Mouse (Mus musculus) ZHBTc4 (cell line): ENCODE measurements around the gene Metap1.
A peak's percentile ranks its signal among the peaks of the same experiment; 100 is the strongest.

Experiments
- DNase-seq: peaks from one replicate; pipeline ENCODE4 v3.0.0-alpha.2; 2011; ENCODE audit warnings: low read depth, low spot score

Gene Metap1

DNA sequence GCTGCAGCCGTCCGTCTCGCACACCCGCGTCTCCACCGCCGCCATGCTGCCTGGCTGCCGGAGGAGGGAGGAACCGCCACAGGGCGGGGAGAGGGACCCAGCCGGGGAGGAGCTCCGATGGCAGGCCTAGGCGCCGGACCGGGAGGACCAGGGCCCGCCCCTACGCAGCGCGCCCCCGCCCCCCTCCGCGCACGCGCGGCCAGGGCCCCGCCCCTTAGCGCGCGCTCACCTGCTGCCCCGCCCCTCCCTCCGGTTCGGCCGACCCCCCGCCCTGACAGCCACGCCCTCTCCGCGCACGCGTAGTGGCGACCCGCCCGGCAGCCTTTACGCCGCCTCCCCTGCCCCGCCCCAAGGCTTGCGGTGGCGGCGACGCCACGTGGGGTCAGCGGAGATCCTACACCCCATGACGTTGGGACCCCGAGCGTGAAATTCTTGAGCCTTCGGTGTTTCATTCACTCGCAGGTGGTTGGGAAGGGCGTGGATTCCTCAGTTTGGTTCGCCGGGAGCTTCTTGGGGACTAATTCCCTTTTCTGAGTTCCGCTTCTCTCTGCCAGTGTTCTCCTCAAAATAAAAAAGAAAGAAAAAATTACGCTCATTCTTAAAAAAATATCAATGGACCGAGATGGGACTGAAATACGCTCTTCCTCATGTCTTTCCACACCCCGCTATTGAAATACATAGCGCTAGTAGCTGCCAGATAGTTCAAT is at the start of gene Metap1:
Metap1 (minus strand) TSS at position 189 of the 707 bp plus-strand sequence.
- DNase-seq: peak; percentile 94

DNA sequence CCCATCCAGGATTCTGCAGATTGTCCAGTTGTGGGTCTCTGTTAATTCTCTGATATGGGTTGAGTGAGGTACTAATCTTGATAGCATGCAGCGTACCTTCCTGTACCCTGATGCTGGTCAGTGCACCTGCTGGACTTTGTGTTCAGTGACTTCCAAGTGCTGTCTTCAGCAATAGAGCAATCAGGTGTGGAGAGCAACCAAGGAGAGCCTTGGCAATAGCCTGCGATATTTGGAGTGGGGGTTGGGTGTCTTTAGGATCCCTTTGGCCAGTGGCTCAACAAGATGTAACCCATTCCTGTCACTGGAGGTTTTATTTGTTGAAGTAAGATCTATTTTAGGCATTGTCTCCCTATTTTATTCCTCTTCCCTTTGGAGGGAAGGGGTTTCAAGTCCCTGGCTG is 46.7 kb upstream of the Metap1 start:
- DNase-seq: no peak

DNA sequence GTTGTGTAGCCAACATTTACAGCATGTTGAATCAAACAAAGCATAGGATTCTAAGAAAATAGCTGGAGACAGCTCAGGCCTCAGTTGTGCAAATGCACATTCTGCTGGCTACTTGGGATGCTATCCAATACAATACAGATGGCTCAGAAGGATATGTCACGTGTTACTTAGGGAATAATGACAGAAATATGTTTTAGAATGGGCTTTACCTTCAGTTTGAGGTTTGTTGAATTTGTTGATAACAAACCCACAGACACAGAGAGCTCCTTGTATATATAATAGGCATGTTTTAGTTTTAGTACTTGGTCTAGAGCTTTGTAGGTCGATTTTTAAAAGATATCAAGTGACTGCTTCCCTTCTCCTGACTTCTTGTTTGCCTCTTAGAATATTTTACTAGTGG is 43.4 kb upstream of the Metap1 start:
- no peak for DNase-seq

DNA sequence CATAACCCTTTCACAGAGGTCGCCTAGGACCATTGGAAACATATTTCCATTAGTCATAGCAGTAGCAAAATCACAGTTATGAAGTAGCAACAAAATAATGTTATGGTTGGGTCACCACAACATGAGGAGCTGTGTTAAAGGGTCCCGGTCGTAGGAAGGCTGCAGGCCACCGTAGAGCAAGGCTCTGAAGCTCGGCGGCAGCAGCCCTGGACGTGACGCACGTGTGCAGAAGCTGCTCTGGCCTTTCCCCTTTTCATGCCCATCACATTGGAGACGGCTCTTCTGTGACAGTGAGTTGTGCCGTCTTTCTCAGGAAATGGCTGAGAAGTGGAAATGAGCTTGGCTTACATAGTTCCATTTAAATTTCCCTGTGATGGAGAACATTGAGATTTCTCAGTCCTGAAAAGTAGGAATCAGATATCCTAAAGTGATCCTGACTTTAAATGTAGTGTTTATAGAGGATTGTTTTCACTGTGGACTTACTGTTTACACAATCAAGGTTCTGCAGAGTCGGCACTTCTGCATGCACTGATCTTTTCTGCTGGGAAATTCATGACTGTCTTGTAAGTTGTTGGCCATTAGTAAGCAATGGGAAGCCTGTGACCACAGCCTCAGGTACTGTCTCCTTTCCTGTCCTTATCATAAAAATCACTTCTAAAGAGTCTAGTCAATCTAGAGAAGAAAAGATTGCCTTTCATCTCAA is 42.3 kb upstream of the Metap1 start:
- no peak for DNase-seq

DNA sequence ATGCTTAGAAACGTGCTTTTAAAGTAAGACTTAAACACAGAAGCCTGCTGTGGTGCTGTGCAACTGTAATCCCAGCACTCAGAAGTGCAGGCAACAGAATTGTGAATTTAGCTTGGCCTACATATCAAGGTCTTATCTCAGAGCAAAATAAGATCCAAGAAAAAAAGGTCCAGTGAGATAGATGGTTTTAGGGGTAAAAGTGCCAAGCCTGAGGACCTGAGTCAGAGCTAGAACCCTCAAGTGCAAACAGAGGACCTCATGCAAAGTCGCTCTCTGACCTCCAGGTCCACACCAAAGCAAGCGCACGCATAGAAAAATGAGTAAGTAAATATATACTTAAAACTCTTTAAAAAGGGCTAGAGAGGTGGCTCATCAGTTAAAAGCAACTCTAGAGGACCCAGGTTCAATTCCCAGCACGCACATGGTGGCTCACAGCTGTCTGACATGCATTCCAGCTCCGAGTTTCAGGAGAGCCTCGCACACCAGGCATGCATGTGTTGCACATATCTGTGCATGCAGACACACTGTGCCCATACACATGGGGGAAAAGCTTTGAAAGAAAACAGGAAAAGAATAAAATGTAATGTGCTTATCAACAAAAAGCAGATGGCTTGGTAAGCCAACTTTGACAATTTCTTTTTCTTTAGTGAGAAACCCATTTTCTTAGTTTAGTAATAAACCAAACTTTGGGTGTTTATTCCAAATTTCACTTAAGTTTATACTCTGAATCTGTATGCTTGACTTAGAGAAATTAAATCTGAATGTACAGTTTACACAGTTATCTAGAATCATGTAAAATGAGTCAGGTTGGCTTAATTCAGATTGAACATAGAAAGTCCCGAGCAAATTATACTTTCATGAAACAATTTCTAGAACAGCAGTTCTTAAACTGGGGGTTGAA is 41.5 kb upstream of the Metap1 start:
- no peak for DNase-seq

DNA sequence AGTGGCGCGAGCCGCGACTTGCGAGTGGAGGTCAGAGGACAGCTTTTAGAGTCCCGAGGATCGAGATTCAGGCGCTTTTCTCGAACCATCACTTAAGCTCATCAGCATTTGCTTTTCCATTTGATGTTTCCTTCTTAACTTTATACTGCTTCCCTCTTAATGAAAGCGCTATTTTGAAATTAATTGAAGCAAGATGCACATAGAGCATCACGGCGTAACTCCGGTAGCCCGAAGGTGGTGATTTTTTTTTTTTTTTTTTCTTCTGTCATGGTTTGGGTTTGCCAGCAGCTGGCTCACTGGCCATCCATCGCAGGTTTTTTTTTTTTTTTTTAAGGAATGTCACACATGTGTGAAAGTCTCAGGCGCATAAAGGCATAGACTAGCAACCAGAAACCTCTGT is 39.0 kb upstream of the Metap1 start:
- DNase-seq: no peak

DNA sequence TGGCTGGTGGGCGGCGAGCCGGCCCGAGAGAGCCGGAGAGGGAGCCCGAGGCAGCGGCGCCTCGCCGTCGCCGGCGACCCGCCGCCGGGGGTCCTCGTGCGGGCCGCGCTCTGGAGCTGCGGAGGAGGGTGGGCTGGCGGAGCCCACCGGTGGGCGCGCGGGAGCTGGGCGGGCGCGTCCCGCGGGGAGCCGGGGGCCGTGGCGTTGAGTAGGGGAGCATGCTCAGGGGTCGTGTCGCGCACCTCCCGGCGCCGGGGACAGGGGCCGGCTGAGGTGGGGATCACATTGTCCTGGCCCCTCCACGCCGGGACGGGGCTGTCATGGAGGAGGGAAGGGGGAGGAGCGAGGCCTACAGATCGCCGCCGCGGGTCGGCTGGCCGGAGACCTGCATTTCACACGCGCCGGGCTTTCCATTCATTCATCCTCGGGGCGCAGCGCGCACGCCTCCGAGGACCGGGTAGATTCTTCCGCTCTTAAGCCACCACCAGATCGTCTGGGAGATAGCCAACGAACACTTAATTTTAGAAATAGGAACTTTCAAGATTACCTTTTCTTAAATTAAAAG is 38.4 kb upstream of the Metap1 start:
- DNase-seq: peak; percentile 90

DNA sequence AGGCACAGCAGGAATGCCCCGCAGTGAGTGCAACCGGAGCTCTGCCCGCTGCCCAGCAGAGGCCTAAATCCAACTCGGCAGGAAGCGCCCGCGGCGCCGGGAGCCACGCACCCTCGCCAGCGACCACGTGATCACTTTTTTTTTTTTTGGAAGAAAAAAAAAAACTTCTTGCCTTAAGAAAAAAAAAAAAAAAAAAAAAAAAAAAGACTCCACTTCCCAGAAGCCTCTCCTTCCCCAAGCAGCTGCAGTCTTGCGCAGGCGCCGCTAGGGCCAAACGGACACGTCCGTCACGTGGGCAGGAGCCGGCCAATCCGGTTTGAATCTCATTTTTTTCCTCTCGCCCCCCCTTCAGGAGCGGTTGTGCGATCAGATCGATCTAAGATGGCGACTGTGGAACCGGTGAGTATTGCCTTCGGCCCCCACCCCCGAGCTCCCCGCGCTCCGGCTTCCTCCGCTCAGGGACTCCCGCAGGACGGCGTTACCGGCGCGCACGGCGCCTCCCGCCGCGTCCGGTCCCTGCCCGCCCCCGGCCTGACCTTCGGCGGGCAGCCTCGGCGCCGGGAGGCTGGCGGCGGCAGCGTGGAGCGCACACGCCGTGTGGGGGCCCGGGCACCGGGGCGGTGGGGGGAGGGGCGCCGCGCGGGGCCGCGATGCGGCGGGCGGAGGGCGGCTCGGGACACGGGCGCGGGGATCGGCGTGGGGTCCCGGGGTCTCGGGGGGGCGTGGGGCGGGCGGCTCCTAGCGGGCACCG is 37.8 kb upstream of the Metap1 start:
- DNase-seq: peak; percentile 99

DNA sequence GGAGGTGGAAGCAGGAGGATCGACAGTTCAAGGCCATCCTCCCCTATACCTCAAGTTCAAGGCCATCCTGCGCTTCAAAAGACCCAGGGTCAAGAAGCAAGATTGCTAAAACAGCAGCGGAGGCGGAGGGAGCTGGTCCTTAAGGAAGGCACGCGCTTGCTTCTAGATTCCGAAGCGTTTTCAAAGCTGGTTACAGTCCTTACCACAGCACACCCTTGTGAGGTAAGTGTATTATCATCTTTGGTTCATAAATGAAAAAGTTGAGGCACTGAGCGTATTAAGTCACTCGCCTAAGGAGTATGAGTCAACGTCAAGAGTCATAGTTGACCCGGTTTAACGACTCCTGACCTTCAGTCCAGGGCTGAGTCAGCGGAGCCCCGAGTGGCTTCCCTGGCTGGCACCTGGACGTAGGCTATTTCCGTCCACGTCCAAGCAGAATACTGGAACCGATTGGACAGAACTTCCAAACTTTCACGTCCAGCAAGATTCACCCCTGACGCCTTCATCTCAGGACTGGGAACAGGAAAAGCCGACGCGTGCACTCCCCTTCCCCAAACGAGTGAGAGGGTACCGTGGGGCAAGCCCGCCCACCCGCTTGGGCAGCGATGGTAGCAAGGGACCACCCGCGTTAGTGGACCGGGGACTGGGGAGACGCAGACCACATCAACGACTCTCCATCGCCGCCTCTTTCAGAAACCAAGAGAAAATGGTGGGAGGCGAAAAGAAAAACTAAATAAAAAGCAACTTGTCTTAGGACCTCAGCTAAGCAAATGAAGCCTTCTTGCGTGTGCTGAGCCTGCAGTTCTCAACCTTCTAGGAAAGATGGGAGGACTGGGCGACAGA is 37.0 kb upstream of the Metap1 start, which contains the start of gene Eif4e:
Eif4e (plus strand) TSS at position 107 of the 843 bp plus-strand sequence.
- peak; percentile 55 for DNase-seq

DNA sequence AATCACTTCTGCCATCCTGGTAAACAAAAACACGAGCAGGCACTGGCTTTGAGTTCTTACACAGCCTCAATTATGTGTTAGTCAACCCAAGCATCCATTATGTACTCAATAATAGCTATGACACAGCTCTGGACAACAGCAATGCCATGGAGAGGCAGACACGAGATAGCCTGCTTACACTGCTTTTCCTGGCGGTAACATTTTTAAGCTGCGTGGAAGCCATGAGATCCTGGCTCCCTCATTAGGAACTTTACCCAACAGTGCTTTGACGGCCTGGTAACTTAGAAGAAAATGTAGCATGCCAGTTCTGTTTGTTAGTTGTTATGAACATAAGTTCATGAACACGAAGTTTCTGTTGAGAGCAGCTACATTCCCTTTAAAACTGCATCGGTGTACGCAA is 36.2 kb upstream of the Metap1 start:
- no peak for DNase-seq

DNA sequence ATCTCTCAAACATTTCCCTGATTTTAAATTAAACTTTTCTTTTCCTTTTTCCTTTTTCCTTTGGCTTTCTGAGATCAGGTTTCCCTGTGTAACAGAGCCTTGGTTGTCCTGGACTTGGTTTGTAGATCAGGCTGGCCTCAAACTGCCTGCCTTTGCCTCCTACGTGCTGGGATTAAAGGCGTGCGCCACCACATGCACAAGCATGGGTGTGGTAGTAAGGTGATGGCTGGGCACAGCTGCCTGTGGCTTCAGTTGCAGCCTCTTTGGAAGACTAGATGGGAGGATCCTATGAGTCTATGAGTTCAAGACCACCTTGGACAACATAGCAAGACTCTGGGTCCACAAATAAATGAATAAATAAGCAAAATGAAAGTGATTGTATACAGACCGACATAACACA is 34.6 kb upstream of the Metap1 start:
- DNase-seq: no peak

DNA sequence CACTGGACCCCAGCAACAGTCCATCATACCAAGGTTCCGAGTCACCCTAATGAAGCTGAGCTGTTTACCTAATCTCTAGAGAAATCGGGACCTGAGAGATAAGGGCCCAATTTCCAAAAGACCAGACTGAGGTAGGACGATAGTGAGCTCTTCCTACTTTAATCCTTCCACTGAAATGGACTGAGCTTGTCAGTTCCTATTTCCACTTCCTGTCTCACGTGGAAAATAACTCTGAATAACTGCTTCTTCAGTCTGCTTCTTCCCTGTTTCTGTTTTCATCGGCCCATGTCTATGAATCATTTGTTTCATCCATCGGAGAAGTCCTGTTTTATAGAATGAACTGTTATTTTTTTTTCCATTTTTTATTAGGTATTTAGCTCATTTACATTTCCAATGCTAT is 29.9 kb upstream of the Metap1 start:
- DNase-seq: no peak

DNA sequence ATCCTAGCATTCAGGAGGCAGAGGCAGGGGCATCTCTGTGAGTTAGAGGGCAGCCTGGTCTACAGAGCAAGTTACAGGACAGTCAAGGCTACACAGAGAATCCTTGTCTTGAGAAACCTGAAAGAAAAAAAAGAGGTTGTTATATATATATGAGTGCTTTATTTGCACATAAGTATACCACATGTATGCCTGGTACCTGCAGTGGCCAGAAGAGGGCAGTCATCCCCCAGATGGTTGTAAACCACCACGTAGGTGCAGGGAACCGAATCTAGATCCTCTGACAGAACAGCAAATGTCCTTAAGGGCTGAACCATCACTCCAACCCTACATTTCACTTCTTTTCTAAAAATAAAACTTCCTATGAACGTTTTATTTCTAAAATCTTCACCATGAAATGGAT is 28.6 kb upstream of the Metap1 start:
- DNase-seq: peak; percentile 71

DNA sequence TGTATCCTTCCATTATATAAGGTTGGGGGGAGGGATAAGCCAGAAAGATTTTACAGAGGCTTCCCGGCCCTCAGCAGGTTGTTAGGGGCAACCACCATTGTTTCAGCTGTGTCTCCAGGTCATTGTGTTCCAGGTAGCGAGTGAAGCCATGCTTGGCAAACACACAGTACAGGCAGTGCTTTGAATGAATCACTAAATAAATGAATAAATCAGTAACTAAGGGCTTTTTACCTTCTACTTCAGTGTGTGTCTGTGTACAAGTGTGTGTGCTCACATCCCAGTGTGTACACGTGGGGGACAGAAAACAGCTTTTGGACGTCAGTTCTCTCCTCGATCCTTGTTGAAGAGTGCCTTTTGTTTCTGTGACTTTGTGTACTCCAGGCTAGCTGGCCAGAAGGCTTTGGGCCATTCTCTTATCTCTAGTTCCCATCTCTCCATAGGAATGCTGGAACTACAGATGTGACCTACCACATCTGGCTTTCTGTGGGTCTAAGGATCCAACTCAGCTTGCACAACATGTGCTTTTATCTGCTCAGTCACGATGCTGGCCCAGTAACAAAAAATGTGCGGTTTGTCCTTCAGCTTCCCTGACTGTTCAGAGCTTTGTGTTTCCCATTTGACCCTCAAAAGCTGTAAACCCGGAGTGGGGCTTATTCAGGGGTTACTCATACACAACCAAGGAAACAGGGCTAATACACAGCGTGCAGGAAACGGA is 26.5 kb upstream of the Metap1 start:
- DNase-seq: no peak

DNA sequence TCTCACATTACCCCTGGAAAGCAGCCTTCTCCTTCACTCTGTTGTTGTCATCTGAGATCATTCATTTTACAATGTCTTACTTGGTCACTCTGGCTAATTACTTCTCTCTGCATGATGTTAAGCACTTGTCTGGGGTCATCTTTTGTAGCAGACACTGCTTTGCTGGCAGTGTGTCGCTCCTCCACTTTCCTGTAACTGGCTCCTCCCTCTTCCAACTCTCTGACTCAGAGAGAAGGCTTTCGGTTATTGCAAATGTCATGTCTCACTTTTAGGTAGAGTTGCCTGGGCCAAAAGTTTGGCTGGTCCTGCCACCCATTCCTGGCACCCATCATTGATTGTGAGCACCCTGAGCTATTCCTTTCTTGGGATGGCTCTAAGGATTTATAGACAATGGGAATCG is 25.4 kb upstream of the Metap1 start:
- DNase-seq: no peak

DNA sequence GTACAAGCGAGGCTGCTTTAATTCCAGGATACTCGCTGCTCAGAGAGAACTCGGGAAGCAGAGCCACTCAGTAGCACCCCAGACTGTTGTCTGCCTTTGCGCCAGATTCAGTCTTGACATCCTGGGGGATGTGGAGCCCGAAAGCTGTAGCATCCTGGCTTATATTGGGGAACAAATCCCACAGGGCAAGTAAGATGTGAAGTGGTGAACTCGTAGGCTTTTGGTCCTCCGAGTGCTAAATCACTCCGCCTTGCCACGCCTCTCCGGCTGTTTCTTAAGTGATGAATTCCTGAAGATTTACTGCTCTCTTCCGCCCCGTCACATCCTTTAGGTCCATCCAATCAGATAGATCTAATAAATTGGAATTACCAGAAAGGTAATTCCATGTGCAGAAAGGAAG is 23.9 kb upstream of the Metap1 start:
- no peak for DNase-seq

DNA sequence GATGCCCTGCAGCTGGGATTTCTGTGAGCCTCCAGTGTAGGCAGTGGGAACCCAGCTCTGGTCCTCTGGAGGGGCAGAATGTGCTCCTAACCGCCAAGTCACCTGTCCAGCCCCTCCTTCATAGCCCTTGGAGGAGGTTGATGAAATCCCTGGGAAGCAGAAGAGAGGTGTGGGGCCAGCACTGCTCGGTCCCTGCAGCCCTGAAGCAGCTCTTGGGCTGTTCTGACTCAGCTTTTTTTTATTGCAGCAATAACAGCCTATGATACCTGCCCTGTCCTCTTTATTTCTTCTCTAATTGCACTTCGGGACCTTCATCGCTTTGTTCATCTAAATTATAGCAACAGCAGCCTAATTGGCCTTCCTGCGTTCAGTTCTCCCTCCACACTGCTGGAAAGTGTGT is 21.2 kb upstream of the Metap1 start:
- no peak for DNase-seq

DNA sequence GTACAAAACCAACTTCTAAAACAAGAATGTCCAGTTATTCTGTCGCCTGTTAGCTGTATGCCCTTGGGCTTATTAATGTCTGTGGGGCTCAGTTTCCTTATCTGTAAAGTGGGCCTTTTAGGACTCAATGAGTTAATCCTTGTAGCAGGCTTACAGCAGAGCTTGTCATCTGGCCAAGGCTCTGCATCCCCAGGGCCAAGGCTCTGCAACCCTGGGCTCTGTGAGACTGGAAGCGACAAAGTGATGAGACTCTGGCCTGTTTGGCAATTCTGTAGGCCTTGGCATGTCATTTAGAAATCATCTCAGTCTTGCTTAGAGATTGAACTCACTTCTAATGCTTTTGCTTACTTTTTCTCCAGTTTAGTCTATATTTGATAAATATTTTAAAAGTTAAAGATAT is 20.3 kb upstream of the Metap1 start:
- DNase-seq: no peak

DNA sequence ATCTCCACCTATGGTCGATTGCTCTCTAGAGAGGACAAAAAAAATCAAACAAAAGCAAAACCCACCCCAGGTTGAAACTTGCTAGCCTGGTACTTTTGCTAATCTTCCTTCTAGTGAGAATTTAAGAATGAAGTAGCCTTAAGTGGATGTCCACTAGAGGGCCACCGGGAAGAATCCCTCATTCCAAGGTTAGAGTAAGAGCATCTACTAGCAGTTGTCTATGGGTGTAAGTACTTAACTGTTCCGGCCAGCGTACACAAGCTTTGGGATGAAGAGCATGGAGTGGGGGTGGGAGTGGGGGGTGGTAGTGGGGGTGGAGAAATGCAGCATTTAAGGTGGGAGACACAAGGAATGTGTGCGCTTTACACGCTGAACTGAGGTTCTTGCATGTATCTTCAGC is 17.4 kb upstream of the Metap1 start:
- DNase-seq: peak; percentile 42

DNA sequence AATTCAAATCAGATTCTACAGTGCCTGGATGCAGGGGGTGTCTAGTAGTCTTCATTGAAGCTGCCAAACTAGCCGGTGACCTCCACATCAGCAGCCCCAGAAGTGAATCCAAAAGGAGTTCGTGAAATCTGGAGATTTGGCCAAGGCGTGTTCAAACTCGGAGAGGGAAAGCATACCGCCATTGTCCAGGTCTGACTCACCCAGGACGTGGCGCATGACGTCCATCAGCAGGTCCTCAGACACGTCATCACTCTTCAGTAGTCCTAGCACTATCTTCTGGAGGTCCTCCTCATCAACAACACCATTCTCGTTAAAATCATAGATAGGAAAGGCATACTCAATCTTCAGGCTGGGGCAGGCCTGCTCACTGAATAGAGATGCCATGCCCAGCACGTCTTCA is 14.4 kb upstream of the Metap1 start:
- DNase-seq: no peak
